ENCODE assay signal across 9 mouse cellular contexts in genomic region chr14:48709371-48710061, GRCm38 (mm10). TPM values are rescaled to one million over a fixed set of nuclear protein-coding genes. Genes with fewer than 3 reads are reported as not detected.
DNase-seq lines count a peak whose midpoint lies in the region; ATAC-seq lines count a peak whose summit lies in the region.
"Had no signal": no experiment of that assay in that cellular context is flagged by ENCODE, and none has a peak within 500 bp of the region (broad histone marks: within the 10 kb centered on the region; RNA-seq: fewer than 3 reads in every experiment).

No protein-coding gene starts in this region.

- H3K36me3 ChIP-seq in lung, embryonic 15.5 days = no peaks in the 10 kb centered on the region
- H3K36me3 ChIP-seq in hindbrain, embryonic 10.5 days = no peaks in the 10 kb centered on the region
- H3K36me3 ChIP-seq in midbrain, embryonic 15.5 days (replicated peaks) = no peaks in the 10 kb centered on the region

- ATAC-seq in lung, embryonic 15.5 days (ENCODE audit: borderline replicate concordance, extremely low read depth, low FRiP score, low TSS enrichment) = 0 out of 2 replicates have a peak, but pooled peaks have one; percentile 42
- peak; percentile 87 for ATAC-seq in midbrain, embryonic 15.5 days (replicated peaks)

- no peaks in the 10 kb centered on the region for H3K9me3 ChIP-seq in lung, embryonic 15.5 days
- H3K9me3 ChIP-seq in hindbrain, embryonic 10.5 days = no peaks in the 10 kb centered on the region
- no peaks in the 10 kb centered on the region for H3K9me3 ChIP-seq in midbrain, embryonic 15.5 days

- no peak overlapping the region for H3K27ac ChIP-seq in lung, embryonic 15.5 days
- peak overlapping the region; percentile 78 for H3K27ac ChIP-seq in hindbrain, embryonic 10.5 days
- peak overlapping the region; percentile 54 for H3K27ac ChIP-seq in midbrain, embryonic 15.5 days
- H3K27ac ChIP-seq: macrophage had no signal

- 3% methylated on average over 20 of the region's 20 CpGs for WGBS in lung, embryonic 15.5 days
- under 1% methylated on average over 20 of the region's 20 CpGs for WGBS in hindbrain, embryonic 10.5 days
- WGBS in midbrain, embryonic 15.5 days = under 1% methylated on average over 20 of the region's 20 CpGs

- 0 out of 2 replicates have a peak, but pooled peaks cover 7% of the 10 kb centered on the region for H3K4me1 ChIP-seq in lung, embryonic 15.5 days
- H3K4me1 ChIP-seq in hindbrain, embryonic 10.5 days (replicated peaks) = peaks cover 23% of the 10 kb centered on the region
- peaks cover 26% of the 10 kb centered on the region for H3K4me1 ChIP-seq in midbrain, embryonic 15.5 days

- no peak overlapping the region for H3K9ac ChIP-seq in lung, embryonic 15.5 days
- no peak overlapping the region for H3K9ac ChIP-seq in midbrain, embryonic 15.5 days

- 0 out of 2 replicates have a peak overlapping the region, but pooled peaks have one; percentile 9 for H3K4me3 ChIP-seq in lung, embryonic 15.5 days
- peak overlapping the region; percentile 45 for H3K4me3 ChIP-seq in hindbrain, embryonic 10.5 days
- peak overlapping the region; percentile 31 for H3K4me3 ChIP-seq in midbrain, embryonic 15.5 days

- H3K4me2 ChIP-seq in lung, embryonic 15.5 days = peak overlapping the region; percentile 41
- peak overlapping the region; percentile 51 for H3K4me2 ChIP-seq in midbrain, embryonic 15.5 days

- DNase-seq in lung, postnatal 10 days = no peak
- DNase-seq in embryo, embryonic 11 days = peak; percentile 80
- peak; percentile 74 for DNase-seq in hindbrain, embryonic 10.5 days (ENCODE audit: low spot score)
- DNase-seq in left cerebral cortex, postnatal 10 days (ENCODE audit: extremely low spot score in 1 of 2, low spot score in 2 of 2) = peak; percentile 31 to 37
- DNase-seq in gastrocnemius, postnatal 4 days (ENCODE audit: low spot score in 2 of 2) = no peak
- no peak for DNase-seq in thymus, postnatal 25 days

- peaks cover 52% of the 10 kb centered on the region for H3K27me3 ChIP-seq in lung, embryonic 15.5 days
- H3K27me3 ChIP-seq in hindbrain, embryonic 10.5 days (ENCODE audit: insufficient read depth, poor library complexity, severe bottlenecking) = peaks cover 79% of the 10 kb centered on the region
- H3K27me3 ChIP-seq in midbrain, embryonic 15.5 days (replicated peaks) = no peaks in the 10 kb centered on the region

- intact Hi-C loops in left cerebral cortex, postnatal 10 days (cut with DNase I) = no loop called here

RNA-seq across cellular contexts. Expression of gene Otx2, which starts 35.9 kb away (rescaled TPM):
- polyA plus RNA-seq in lung, embryonic 15.5 days (2015; fragmentation: Nextera tagmentation; extraction: Ambion mirVana) = not detected in 2 replicates
- 15.4 and 19.3 TPM in 2 replicates for polyA plus RNA-seq in hindbrain, embryonic 10.5 days (2016; fragmentation: Nextera tagmentation; extraction: Ambion mirVana)
- under 1 TPM in 1 of 2 experiments, not detected in 1; 0.49 TPM for total RNA-seq in left cerebral cortex, postnatal 10 days (2021)
- 83.5 and 83.6 TPM in 2 replicates for polyA plus RNA-seq in midbrain, embryonic 15.5 days (2015; fragmentation: Nextera tagmentation; extraction: Ambion mirVana)
- total RNA-seq in gastrocnemius, postnatal 4 days (2021) = not detected
- polyA plus RNA-seq: macrophage had no signal

Comparison
In these comparisons a context has a peak if more than half of its experiments do, and no peak if none do; other contexts are left out.
1. DNase-seq: peak in embryo, embryonic 11 days (single experiment), hindbrain, embryonic 10.5 days (single experiment) and left cerebral cortex, postnatal 10 days (2 of 2); none in lung, postnatal 10 days (single experiment), gastrocnemius, postnatal 4 days (0 of 2) and thymus, postnatal 25 days (single experiment).
2. RNA of gene Otx2, which starts 35.9 kb away (polyA plus RNA-seq): 83.5 to 83.6 TPM in midbrain, embryonic 15.5 days and 15.4 to 19.3 TPM in hindbrain, embryonic 10.5 days; not detected in lung, embryonic 15.5 days; every median in the first group is over 10 times any median in the second.
3. Peak in every context shown above with its lines, with median percentiles within 50 percentile points of each other: H3K4me3 ChIP-seq.